Mouse (Mus musculus): Measurements from ENCODE around the gene Klhl26.

DNA sequence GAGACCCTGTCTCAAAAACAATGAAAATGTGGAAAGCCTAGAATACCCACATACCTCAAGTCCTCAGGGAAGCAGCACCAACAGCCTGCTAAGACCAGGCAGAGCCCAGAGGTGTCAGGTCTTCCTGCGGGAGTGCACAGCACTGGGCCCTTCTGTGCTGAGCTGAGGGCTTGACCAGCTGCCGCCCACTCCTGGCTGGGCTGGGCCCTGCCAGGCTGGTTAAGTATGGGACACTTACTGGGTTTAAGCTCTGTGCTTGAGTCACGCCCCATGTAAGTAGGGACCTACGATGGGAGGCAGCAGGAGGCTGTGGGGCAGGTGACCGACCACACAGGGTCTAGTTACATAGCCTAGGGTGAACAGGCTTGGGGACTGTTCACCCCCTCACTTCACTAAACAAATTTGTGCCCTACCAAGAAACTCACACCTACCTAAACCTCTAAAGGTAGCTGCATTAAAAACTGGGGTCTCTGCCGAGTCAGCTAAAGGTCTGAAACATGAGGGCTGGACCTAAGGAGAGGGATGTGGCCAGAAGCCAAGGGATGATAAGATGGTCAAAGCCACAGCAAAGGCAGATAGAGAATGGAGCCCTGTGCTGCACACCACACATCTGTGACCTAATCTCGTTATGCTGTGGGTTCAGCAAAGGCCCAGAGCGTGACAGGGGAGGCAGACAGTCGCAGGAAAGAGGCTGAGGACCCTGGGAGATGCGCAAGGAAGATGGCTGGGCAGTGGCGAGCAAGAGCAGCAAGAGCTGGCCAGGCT is 56.7 kb downstream of the Klhl26 start:
- TF ChIP-seq CTCF (IDR thresholded peaks at IDR 0.05; ENCODE audit: low read depth, low read length) = no peak
- no peak for TF ChIP-seq POLR2A (IDR thresholded peaks at IDR 0.05; ENCODE audit: borderline replicate concordance, low read depth, low read length)

Data from bone marrow macrophage, adult 2 months (primary cell).